Mouse (Mus musculus) gastrocnemius, postnatal 36 days (tissue): ENCODE results near the gene Psme4. TPM values are rescaled to one million over a fixed set of nuclear protein-coding genes. Genes with fewer than 3 reads are reported as not detected.

Experiments
- DNase-seq, 2 experiments: peaks; one replicate each; pipeline ENCODE4 v3.0.0; 2022
- intact Hi-C: fragments of 180-260 bp; cut with DNase I; formaldehyde crosslinking; loops from one replicate; pipeline ENCODE4 v1.15.1; 2025
- total RNA-seq, 2 experiments: library from RNA; stranded (reverse); gene quantifications; 2 replicates each; pipeline ENCODE4 v1.2.3; 2021

The Psme4 gene
- total RNA-seq, 2 experiments from 2014 or later = 152 to 161 TPM

- DNase-seq = no peak
- intact Hi-C loops = no loop called here
Measured at GRCm38 (mm10) chr11:30781612-30782011, 10.1 kb downstream of the Psme4 start.

GRCm38 (mm10) chr11:30785497-30785896, 14.0 kb downstream of the Psme4 start:
- intact Hi-C loops = no loop called here
- no peak for DNase-seq

GRCm38 (mm10) chr11:30786230-30786983, 14.9 kb downstream of the Psme4 start:
- intact Hi-C loops = no loop called here
- DNase-seq = no peak

- intact Hi-C loops = no loop called here
Measured at GRCm38 (mm10) chr11:30792680-30793079, 21.2 kb downstream of the Psme4 start.

GRCm38 (mm10) chr11:30793753-30794152, 22.2 kb downstream of the Psme4 start:
- no peak for DNase-seq
- intact Hi-C loops = no loop called here

More at GRCm38 (mm10) chr11:30792680-30793079, 21.2 kb downstream of the Psme4 start:
- DNase-seq = no peak

- DNase-seq = no peak
- intact Hi-C loops = loop anchor here (5.0 kb wide), 1 partner anchor 35 kb away; no protein-coding TSS in a partner anchor
Measured at GRCm38 (mm10) chr11:30797236-30797635, 25.7 kb downstream of the Psme4 start.

- DNase-seq = peak in 1 of 2 experiments; percentile 32
- intact Hi-C loops = loop anchor here (1.0 to 5.0 kb wide), 2 partner anchors 37 to 124 kb away; no protein-coding TSS in a partner anchor
Measured at GRCm38 (mm10) chr11:30799496-30799895, 28.0 kb downstream of the Psme4 start.

GRCm38 (mm10) chr11:30800091-30800490, 28.6 kb downstream of the Psme4 start:
- intact Hi-C loops = no loop called here
- no peak for DNase-seq

- intact Hi-C loops = no loop called here
- DNase-seq = no peak
Measured at GRCm38 (mm10) chr11:30802421-30802820, 30.9 kb downstream of the Psme4 start.

- intact Hi-C loops = loop anchor here (5.0 kb wide), 1 partner anchor 36 kb away; no protein-coding TSS in a partner anchor
- DNase-seq = no peak
Measured at GRCm38 (mm10) chr11:30821116-30821515, 49.6 kb downstream of the Psme4 start.

GRCm38 (mm10) chr11:30838793-30839192, 67.3 kb downstream of the Psme4 start:
- DNase-seq = no peak
- intact Hi-C loops = no loop called here

GRCm38 (mm10) chr11:30844355-30844754, 72.8 kb downstream of the Psme4 start:
- DNase-seq = no peak
- intact Hi-C loops = no loop called here

- DNase-seq = no peak
- intact Hi-C loops = no loop called here
Measured at GRCm38 (mm10) chr11:30872425-30872824, 100.9 kb downstream of the Psme4 start.

GRCm38 (mm10) chr11:30885171-30885871, 113.8 kb downstream of the Psme4 start, which contains the start of the genes Gpr75 and Asb3:
TSS of gene Gpr75 (plus strand) at chr11:30885358.
TSS of gene Asb3 (plus strand) at chr11:30885416.
- intact Hi-C loops = no loop called here
- DNase-seq = peak; percentile 22

- intact Hi-C loops = no loop called here
- no peak for DNase-seq
Measured at GRCm38 (mm10) chr11:30888153-30888552, 116.6 kb downstream of the Psme4 start.

- no peak for DNase-seq
- intact Hi-C loops = no loop called here
Measured at GRCm38 (mm10) chr11:30896201-30896600, 124.7 kb downstream of the Psme4 start.

- no peak for DNase-seq
- intact Hi-C loops = no loop called here
Measured at GRCm38 (mm10) chr11:30899312-30899711, 127.8 kb downstream of the Psme4 start.

GRCm38 (mm10) chr11:30912311-30912710, 140.8 kb downstream of the Psme4 start:
- intact Hi-C loops = no loop called here

GRCm38 (mm10) chr11:30920641-30921040, 149.1 kb downstream of the Psme4 start:
- no peak for DNase-seq
- intact Hi-C loops = no loop called here

More at GRCm38 (mm10) chr11:30912311-30912710, 140.8 kb downstream of the Psme4 start:
- DNase-seq = no peak

GRCm38 (mm10) chr11:30923283-30923682, 151.8 kb downstream of the Psme4 start:
- intact Hi-C loops = no loop called here
- no peak for DNase-seq

GRCm38 (mm10) chr11:30928079-30928478, 156.6 kb downstream of the Psme4 start:
- no peak for DNase-seq
- intact Hi-C loops = no loop called here
